Mouse (Mus musculus): ENCODE measurements at regions not wholly inside any gene's neighbourhood (a gene's known extent, or its start where the extent isn't known, plus 50 kb on each side); places are given as distances from the start of the nearest gene placed in this dataset.

DNA sequence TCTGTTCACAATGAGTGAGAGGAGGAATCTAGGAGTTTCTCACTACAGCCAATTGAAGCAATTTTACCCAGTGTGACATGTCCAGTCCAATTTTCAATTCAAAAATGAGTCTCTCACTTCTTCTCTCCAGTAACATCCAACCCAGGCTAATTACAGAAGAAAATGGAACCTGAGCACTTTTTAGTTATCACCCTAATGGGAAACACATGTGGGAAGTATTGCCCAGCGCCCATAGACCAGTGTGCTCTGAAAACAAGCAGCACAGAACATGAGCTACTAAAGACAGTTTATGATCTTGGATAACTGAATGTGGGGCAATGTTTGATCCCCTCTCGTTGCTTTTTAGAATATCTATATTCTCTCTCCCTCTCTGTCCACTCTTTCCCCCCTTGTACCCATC is 70.5 kb upstream of the Efemp1 start:
- Histone ChIP-seq H3K36me3 (no peaks in the 10 kb centered on the region), H3K9me3 (no peaks in the 10 kb centered on the region), H3K27me3 (no peaks in the 10 kb centered on the region), H3K27ac (no peak overlapping the region), H3K4me1 (replicated peaks) (no peaks in the 10 kb centered on the region), H3K9ac (no peak overlapping the region), H3K4me3 (no peak overlapping the region), H3K4me2 (no peak overlapping the region)
- ATAC-seq (ENCODE audit: low FRiP score) = no peak
- WGBS = 75% methylated on average over 2 of the region's 2 CpGs

DNA sequence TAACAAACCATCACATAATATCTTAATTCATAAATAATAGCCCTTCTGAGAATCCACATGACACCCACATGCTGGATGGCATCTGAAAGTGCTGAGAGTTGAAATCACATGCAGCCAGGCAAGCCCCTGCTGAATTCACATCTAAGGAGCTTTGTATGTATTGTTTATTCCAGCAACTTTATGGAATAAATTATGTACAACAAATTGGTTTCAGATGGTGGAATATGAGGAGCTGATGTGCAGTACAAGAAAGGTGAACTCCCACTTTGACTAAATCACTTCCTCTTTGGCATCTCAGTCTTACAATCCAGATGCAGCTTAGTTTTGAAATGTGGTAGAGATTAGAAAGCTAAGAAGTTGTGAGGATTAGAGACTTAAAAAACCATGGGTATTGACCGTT is 82.2 kb upstream of the Efemp1 start:
- WGBS = 90% methylated on average over 1 of the region's 1 CpGs
- Histone ChIP-seq H3K27ac (no peak overlapping the region), H3K4me2 (no peak overlapping the region), H3K9ac (no peak overlapping the region), H3K4me1 (replicated peaks) (no peaks in the 10 kb centered on the region), H3K36me3 (no peaks in the 10 kb centered on the region), H3K27me3 (no peaks in the 10 kb centered on the region), H3K9me3 (no peaks in the 10 kb centered on the region), H3K4me3 (no peak overlapping the region)
- ATAC-seq (ENCODE audit: low FRiP score) = no peak

DNA sequence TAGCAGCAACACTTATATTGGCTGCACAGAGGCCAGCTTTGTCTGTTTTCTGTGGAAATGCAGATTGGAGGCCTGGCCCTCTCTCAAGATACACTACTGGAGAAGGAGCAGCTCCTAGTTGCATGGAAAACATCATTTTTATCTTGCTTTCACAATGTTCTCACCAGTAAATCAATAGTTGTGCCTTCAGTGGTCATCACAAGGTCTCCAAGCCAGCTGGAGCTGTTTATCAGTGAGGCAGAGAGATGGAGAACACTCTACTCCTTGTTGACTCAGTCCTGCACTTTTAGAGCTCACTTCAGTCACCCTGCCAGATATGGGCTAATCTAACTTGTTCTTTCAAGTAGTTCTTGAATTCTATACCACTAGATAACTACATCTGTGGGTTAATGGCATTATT is 92.3 kb upstream of the Efemp1 start:
- no peaks in the 10 kb centered on the region for H3K36me3 ChIP-seq
- ATAC-seq (ENCODE audit: low FRiP score) = no peak
- H3K4me2 ChIP-seq = no peak overlapping the region

DNA sequence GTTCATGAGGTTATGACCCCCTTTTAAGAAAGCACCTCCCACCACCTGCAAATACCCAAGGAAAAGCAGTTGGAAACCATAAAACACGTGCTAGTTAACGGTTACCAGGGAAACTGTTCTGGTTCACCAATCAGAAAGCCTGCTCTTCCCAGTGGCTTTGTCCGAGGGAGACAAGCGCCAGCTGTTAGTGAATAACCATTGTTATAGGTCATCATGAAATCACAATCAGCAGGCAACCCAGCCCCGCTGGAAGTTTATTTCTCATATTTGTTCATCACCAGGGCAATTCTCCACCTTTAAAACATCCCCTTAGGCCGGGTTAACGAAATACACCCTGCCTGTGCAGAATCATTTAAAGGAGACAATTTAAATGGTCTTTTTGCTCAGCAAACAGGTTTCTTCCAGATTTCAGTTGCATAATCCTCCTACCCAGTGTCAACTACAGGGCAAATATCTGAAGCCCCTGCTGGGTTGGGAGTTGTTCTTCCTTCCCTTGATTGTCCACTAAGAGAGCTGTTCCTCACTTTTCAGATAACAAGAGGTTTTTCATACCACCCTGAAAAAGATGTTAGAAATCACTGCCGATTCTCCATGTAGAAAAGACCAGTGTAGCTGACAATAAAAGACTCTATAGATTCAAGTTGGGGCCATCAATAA is 117.9 kb upstream of the Efemp1 start:
- Histone ChIP-seq H3K27me3 (peaks cover 28% of the 10 kb centered on the region), H3K9ac (no peak overlapping the region; the same call in 1 of the 2 replicates), H3K9me3 (no peaks in the 10 kb centered on the region), H3K4me1 (replicated peaks) (peaks cover 9% of the 10 kb centered on the region; the same call in 1 of the 2 replicates), H3K36me3 (no peaks in the 10 kb centered on the region), H3K4me3 (peak overlapping the region; percentile 16; the same call in 1 of the 2 replicates), H3K4me2 (peak overlapping the region; percentile 44), H3K27ac (peak overlapping the region; percentile 53; the same call in 1 of the 2 replicates)
- ATAC-seq (ENCODE audit: low FRiP score) = peak; percentile 95
- 3% methylated on average over 8 of the region's 8 CpGs for WGBS

More for the DNA sequence above, 92.3 kb upstream of the Efemp1 start:
- no peak overlapping the region for H3K27ac ChIP-seq
- H3K9ac ChIP-seq = no peak overlapping the region
- H3K4me3 ChIP-seq = no peak overlapping the region
- no peaks in the 10 kb centered on the region for H3K9me3 ChIP-seq
- no peaks in the 10 kb centered on the region for H3K4me1 ChIP-seq (replicated peaks)
- H3K27me3 ChIP-seq = no peaks in the 10 kb centered on the region

DNA sequence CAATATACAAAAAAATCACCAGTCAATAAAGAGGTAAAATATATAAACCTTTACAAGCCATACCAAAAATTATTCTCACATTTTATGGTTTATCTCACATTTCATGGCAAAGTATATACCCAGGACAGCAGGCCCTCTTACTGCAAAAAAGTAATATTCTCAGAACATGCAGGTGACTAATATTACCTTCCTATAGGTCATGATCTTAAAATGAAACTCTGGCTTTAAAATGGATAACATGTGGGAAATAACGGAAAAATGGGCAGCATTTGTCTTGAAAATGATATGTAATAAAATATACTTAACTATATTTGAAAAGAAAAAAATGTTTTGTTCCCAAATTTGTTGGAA is 118.4 kb upstream of the Efemp1 start:
- ATAC-seq (ENCODE audit: low FRiP score) = peak; percentile 52; the same call in 1 of the 2 replicates
- Histone ChIP-seq H3K27ac (no peak overlapping the region), H3K4me3 (0 out of 2 replicates have a peak overlapping the region, but pooled peaks have one; percentile 16), H3K9me3 (no peaks in the 10 kb centered on the region), H3K27me3 (peaks cover 28% of the 10 kb centered on the region), H3K9ac (no peak overlapping the region), H3K4me2 (peak overlapping the region; percentile 44; the same call in 1 of the 2 replicates), H3K36me3 (no peaks in the 10 kb centered on the region), H3K4me1 (replicated peaks) (peaks cover 9% of the 10 kb centered on the region; the same call in 1 of the 2 replicates)
- 22% methylated on average over 1 of the region's 1 CpGs for whole genome bisulfite sequencing

DNA sequence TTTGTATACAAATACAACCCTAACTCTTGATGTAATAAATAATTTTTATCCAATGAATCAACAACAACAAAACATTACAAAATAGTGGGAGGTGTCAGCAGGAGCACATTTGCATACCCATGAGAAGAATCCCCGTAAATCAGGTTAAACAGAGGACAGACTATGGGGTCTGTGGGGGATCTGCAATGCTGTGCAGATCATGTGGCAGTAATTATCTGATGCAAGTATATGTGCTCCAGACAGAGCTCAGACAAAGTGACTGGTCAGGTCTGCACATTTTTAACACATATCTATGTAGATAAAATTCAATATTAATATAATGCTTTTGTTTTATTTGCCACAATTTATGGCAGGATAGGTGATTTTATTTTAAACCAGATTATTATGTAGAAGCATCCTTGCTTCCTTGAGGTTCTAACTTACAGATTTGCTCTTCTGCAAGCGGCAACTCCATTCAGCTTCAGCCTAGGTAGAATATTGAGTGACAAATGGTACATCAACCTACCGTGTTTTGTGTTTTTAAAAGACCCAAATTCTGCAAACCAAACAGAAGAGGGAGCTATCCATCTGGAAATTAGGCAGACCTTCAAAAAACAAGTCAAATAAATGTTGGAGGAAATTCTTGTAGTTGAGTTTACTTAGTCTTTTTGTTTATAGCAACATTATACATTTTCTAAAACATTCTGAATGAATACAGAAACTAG is 119.0 kb upstream of the Efemp1 start:
- Histone ChIP-seq H3K4me2 (no peak overlapping the region), H3K9me3 (no peaks in the 10 kb centered on the region), H3K4me3 (no peak overlapping the region), H3K9ac (no peak overlapping the region), H3K36me3 (no peaks in the 10 kb centered on the region), H3K4me1 (replicated peaks) (peaks cover 9% of the 10 kb centered on the region; the same call in 1 of the 2 replicates), H3K27ac (no peak overlapping the region), H3K27me3 (peaks cover 25% of the 10 kb centered on the region)
- no peak for ATAC-seq (ENCODE audit: low FRiP score)
- WGBS = 18% methylated on average over 3 of the region's 3 CpGs

DNA sequence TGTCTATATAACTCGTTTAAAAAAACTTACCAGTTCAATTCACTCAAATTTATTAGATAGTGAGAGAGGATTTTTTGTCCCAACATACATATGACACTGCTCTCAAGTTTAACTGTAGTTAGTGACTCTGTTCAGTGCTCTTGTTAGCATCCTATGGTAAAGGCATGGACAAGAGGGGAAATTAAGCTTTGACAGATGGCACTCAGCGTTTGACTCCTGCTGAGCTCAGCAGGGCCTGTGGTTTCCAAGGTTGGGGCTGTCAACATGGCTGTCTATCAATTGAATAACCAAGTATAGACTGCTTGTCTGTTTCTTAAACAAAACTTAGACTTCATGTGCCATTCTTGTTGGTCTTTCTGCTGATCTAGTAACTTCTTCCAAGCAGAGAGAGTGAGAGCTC is 122.9 kb upstream of the Efemp1 start:
- no peak overlapping the region for H3K4me2 ChIP-seq
- peaks cover 3% of the 10 kb centered on the region; the same call in 1 of the 2 replicates for H3K4me1 ChIP-seq (replicated peaks)
- no peak overlapping the region for H3K4me3 ChIP-seq
- no peak for ATAC-seq (ENCODE audit: low FRiP score)
- no peaks in the 10 kb centered on the region for H3K36me3 ChIP-seq
- H3K9me3 ChIP-seq = no peaks in the 10 kb centered on the region
- no peak overlapping the region for H3K27ac ChIP-seq
- no peak overlapping the region for H3K9ac ChIP-seq
- WGBS = 48% methylated on average over 2 of the region's 2 CpGs
- H3K27me3 ChIP-seq = peaks cover 22% of the 10 kb centered on the region

DNA sequence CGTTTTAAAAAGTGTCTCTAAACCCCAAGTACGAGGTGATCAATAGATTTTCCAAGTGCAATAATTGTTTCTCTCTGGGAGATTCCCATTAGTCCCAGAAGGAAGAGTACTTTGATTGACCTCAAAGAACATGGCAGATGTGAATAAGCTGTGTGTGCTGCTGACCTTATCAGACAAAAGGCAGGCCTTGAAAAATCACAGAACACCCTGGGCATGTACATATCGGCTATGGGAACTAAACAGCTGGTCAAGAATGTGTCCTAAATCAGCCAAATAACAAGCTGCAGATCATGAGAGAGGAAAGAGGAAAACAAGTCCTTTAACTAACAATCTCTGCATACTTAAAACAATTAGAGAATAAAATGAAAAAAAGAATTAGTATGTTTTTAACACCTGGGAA is 125.4 kb upstream of the Ccdc85a start:
- 68% methylated on average over 3 of the region's 3 CpGs for WGBS

DNA sequence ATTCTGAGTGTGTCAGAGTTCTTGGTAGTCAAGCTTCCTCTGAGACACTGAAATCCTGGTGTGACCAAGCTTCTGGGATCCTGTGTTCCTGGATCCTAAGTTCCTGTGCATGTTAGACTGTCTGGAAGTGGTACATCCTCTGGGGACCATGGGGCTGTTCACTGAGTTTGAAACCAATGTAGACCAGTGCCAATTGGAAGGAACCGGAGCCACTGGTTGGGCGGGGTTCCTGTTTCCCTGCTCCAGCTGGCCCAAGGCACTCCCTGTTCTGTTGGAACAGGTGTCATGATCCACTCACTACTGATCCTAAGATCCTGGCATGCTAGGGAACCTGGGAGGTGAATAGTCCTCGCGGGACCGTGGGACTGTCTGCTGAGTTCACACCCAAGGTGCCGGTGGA is 124.3 kb upstream of the Ccdc85a start:
- 99% methylated on average over 6 of the region's 6 CpGs for WGBS

More for the DNA sequence above, 125.4 kb upstream of the Ccdc85a start:
- Histone ChIP-seq H3K9ac (no peak overlapping the region), H3K27me3 (no peaks in the 10 kb centered on the region), H3K9me3 (no peaks in the 10 kb centered on the region), H3K27ac (no peak overlapping the region), H3K4me1 (replicated peaks) (no peaks in the 10 kb centered on the region), H3K36me3 (no peaks in the 10 kb centered on the region), H3K4me3 (no peak overlapping the region), H3K4me2 (no peak overlapping the region)
- no peak for ATAC-seq (ENCODE audit: low FRiP score)

DNA sequence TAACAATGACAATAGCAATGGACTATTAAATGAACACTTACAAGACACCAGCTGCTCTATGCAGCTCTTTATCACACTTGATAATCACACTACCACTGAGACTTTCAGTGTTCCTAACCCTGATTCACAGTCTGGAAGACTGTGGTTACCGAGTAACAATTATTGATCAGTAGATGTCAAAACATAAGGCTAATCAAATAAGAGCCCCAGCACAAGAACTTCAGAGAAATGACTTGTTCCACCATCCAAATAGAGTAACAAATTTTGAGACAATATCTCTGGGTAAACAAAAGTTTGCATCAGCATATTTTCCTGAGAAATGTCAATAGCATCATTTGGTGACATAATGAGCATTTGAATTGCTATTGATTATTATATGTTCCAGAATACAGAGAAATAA is 118.3 kb upstream of the Ccdc85a start:
- no peak for ATAC-seq (ENCODE audit: low FRiP score)
- H3K27ac ChIP-seq = no peak overlapping the region
- WGBS = 74% methylated on average over 1 of the region's 1 CpGs
- no peak overlapping the region for H3K9ac ChIP-seq
- no peaks in the 10 kb centered on the region; the same call in 1 of the 2 replicates for H3K4me1 ChIP-seq (replicated peaks)
- H3K9me3 ChIP-seq = no peaks in the 10 kb centered on the region
- no peaks in the 10 kb centered on the region for H3K36me3 ChIP-seq
- no peak overlapping the region for H3K4me3 ChIP-seq
- no peak overlapping the region for H3K4me2 ChIP-seq
- H3K27me3 ChIP-seq = no peaks in the 10 kb centered on the region

More for the DNA sequence above, 124.3 kb upstream of the Ccdc85a start:
- H3K4me1 ChIP-seq (replicated peaks) = no peaks in the 10 kb centered on the region
- H3K4me3 ChIP-seq = no peak overlapping the region
- no peaks in the 10 kb centered on the region for H3K9me3 ChIP-seq
- H3K9ac ChIP-seq = no peak overlapping the region
- no peak for ATAC-seq (ENCODE audit: low FRiP score)
- no peaks in the 10 kb centered on the region for H3K27me3 ChIP-seq
- no peak overlapping the region for H3K27ac ChIP-seq
- no peak overlapping the region for H3K4me2 ChIP-seq
- no peaks in the 10 kb centered on the region for H3K36me3 ChIP-seq

DNA sequence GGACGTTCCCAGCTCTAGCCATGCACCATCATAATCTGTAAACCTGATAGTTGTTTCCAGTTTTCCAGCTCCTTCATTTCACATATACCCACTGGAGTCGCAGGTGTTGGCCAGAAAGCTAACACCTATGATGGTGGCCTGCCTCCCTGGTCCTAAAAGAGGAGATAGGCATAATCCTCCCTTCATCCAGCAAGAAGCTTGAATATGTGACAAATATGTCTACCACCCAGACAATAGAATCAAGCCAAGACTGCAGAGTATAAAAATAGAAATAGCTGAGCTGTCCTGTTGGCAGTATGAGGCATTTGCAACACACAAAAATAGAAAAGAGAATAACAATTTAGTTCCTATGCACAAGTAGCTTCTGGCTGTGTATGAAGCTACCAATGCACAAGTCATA is 117.3 kb upstream of the Ccdc85a start:
- Histone ChIP-seq H3K4me3 (no peak overlapping the region), H3K4me1 (replicated peaks) (no peaks in the 10 kb centered on the region; the same call in 1 of the 2 replicates), H3K9ac (no peak overlapping the region), H3K27me3 (no peaks in the 10 kb centered on the region), H3K36me3 (no peaks in the 10 kb centered on the region), H3K4me2 (no peak overlapping the region), H3K9me3 (no peaks in the 10 kb centered on the region), H3K27ac (no peak overlapping the region)
- no peak for ATAC-seq (ENCODE audit: low FRiP score)
- WGBS = 91% methylated on average over 2 of the region's 2 CpGs

DNA sequence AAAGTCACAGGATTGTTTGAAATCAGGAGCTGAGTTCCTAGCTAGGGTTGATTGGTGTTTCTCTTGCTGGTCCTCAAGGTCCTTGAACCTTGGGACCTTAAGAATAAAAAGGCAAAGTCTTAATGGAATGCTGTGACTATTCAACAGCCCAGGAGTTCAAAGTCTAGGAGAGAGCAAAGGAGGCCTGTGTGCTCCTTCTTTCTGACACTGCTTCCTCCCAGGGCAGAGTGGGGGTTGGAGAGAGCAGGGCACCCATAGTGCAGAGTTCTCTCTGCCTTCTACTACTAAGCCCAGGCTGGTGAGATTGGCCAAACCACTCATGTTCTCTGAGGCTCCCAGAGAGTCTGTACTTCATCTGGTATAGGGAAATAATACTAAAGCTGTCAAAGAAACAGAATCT is 115.6 kb upstream of the Ccdc85a start:
- no peaks in the 10 kb centered on the region for H3K9me3 ChIP-seq
- no peak overlapping the region for H3K4me3 ChIP-seq
- no peaks in the 10 kb centered on the region for H3K27me3 ChIP-seq
- no peak for ATAC-seq (ENCODE audit: low FRiP score)
- H3K9ac ChIP-seq = no peak overlapping the region
- no peaks in the 10 kb centered on the region for H3K36me3 ChIP-seq
- H3K4me1 ChIP-seq (replicated peaks) = no peaks in the 10 kb centered on the region; the same call in 1 of the 2 replicates
- no peak overlapping the region for H3K27ac ChIP-seq
- H3K4me2 ChIP-seq = no peak overlapping the region

Data from hindbrain, embryonic 13.5 days (tissue).